Mouse (Mus musculus) erythroid progenitor cell, adult 5-6 weeks (primary cell): ENCODE results near the gene Hira. TPM values are rescaled to one million over a fixed set of nuclear protein-coding genes. Genes with fewer than 3 reads are reported as not detected.
"Not testable (repeated sequence)": the region's sequence is repeated elsewhere in the genome, so short reads cannot be mapped to it uniquely, and the experiment has no call there.

Source experiments
- ATAC-seq: replicated peaks from 2 replicates; pipeline ENCODE4 v1.8.0; 2016; ENCODE audit warnings: moderate number of reproducible peaks, mild to moderate bottlenecking, moderate TSS enrichment, inconsistent platforms; ENCODE audit not compliant: poor library complexity, low FRiP score, severe bottlenecking
- total RNA-seq, 2 experiments: library from RNA; stranded (forward) in 1 of 2; stranded (reverse) in 1 of 2; fragments of 150-400 nt in 1 of 2; fragments of 186-747, 209-891 nt in 1 of 2; gene quantifications; 2 replicates each; pipeline versions ENCODE4 v1.2.3 to v1.2.4; 2015 to 2017; ENCODE audit warnings: low replicate concordance in 2 of 2

The Hira gene
- total RNA-seq, 2 experiments from 2014 or later = 18.5 to 66.2 TPM

- ATAC-seq = no peak
Measured at GRCm38 (mm10) chr16:18905648-18906047, 28.8 kb downstream of the Hira start.

DNA sequence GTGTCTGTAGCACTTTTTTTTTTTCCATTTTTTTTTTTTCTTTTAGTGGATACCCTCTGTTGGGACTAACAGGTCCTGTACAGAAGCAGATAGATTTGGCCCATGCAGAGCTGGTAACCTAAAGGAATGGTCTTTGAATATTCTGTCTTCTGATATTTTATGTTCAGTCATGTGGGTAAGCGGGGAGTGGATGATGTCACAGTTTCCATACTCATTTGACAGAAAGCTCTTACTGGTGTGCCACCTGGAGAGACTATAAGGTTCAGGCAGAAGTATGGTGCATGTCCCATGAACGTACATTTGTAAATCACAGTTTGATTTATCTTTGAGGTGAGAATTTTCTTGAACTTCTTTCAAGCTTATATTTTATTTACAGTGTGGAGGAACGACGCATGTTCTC lies 39.2 kb downstream of the Hira start:
- ATAC-seq = no peak

GRCm38 (mm10) chr16:18921771-18922170 lies 44.9 kb downstream of the Hira start:
- ATAC-seq = no peak

DNA sequence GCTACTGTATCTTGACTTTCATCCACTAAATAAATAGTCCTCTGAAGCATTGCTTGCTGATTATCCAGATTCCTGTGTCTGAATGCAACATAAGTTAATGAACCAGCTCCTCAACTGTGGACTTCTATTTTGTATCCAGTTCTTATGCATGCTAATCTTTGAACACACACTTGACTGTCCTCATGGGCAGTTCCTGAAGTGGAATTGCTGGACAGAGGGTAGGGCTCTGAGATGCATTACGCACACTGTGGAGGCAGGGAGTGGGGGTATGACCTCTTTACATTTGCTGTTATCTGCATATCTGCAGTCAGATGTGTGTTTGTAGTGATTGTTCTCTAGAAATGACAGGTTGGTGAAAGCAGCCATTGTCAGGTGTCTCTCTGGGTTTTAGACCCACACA lies 51.1 kb downstream of the Hira start:
- no peak for ATAC-seq

- no peak for ATAC-seq
Measured at GRCm38 (mm10) chr16:18938321-18939082, 61.7 kb downstream of the Hira start.

GRCm38 (mm10) chr16:18943906-18944305 lies 67.1 kb downstream of the Hira start:
- ATAC-seq = no peak

GRCm38 (mm10) chr16:18948941-18949340 lies 72.1 kb downstream of the Hira start:
- ATAC-seq = no peak

DNA sequence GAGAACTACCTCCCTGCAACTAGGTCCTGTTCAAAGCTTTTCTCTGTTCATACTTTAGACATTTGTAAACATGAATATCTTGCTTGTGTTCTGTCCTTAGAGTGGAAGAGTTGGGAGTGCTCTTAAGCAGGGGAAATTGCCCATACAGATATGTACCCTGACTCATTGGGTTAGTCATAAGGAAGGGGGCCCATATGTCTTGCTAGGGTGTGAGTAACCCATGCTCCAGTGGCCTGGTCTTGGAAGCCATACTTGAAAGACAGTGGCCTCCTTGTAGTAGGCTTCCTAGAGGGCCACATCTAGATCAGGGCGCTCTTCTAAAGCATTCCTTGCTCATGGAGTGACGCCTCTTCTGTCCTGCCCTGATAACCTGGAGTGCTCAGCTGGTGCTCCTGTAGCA lies 73.5 kb downstream of the Hira start:
- ATAC-seq = no peak

GRCm38 (mm10) chr16:18952813-18953212 lies 76.0 kb downstream of the Hira start:
- no peak for ATAC-seq

- ATAC-seq = no peak
Measured at GRCm38 (mm10) chr16:18955070-18955469, 78.2 kb downstream of the Hira start.

DNA sequence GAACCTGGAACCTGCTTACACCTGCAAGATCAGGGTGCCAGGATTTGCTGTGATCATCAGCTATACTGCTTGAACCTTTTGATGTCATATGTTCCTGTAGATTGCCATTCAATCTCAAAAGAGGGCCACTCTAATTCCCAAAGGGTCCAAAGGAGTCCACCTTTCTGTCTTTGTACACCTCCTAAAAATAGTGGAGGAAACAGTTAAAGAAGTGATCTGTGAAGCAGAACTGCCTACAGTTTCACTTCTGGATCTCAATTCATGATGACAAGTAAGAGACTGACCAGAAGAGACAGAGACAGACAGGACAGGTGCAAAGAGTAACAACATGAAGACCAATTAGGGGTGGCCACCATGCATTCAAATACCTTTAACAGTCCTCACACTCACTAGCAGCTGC lies 86.6 kb downstream of the Hira start:
- no peak for ATAC-seq

DNA sequence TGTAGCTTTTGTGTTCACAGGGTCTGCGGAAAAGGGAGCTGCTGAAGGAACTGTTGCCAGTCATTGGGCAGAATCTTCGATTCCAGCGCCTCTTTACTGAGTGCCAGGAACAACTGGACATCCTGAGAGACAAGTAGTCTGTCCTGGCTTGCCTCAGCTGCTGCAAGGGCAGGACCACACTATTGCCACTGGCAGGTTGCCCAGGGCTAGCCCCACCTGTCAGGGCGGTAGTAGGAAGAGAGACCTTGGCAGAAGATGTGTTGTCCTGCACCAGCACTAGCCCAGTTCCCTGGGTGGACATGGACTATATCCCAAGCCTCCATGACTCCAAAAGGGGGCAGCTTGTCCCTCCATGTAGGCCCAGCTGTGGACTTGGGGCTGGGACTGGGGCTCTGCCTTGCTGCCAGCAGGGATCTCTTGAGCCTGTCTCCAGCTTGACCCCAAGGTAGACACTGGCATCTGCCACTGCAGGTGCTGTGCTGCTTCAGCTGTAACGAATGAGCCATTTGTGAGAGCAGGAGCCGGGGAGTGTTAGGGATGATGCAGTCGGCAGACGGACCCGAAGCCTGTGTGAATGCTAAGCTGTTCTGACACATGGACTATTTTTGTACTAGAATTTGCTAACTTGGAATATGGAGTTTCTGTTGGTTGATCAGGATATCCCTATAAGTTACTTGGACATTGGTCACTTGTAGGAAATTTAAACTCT lies 92.7 kb downstream of the Hira start:
- no peak for ATAC-seq

DNA sequence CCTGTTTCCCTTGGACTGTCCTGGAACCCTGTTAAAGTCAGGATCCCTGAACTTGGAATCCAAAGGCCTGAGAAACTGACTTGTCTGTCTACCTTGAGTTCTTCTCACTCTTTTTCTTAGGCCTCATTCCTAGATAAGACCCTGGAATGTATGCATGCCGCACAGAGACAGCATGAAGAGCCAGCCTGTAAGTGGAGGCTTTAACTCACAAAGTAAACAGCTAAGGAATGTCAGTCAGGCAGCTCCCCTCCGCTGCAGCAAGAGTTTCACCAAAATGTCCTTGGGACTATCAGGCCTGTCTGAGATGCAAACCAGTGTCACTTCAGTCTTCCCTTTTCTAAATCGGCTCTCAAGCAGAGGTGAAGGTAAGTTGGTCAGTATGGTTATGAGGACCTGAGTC lies 94.0 kb downstream of the Hira start:
- ATAC-seq = no peak

- not testable (repeated sequence) for ATAC-seq
Measured at GRCm38 (mm10) chr16:18975665-18976064, 98.8 kb downstream of the Hira start.

- ATAC-seq = no peak
Measured at GRCm38 (mm10) chr16:18976315-18976714, 99.5 kb downstream of the Hira start.

GRCm38 (mm10) chr16:18986381-18986780 lies 109.5 kb downstream of the Hira start:
- no peak for ATAC-seq

DNA sequence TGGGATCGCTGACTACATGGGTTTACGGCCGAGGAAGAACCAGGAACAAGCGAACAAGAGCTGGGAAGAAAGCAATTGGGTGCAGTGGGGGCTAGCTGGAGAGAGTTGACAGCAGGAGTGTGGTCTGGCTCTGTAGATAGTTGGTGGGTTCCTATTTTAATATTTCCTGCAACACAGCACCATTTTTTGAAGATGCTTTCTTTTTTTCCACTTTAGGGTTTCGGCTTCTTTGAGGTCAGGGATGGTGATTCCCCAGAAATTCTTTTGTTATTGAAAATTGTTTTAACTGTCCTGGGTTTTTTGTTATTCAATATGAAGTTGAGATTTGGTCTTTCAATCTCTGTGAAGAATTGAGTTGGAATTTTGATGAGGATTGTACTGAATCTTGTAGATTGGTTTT lies 110.0 kb downstream of the Hira start:
- no peak for ATAC-seq

GRCm38 (mm10) chr16:19002610-19003389 lies 126.0 kb downstream of the Hira start:
- not testable (repeated sequence) for ATAC-seq

DNA sequence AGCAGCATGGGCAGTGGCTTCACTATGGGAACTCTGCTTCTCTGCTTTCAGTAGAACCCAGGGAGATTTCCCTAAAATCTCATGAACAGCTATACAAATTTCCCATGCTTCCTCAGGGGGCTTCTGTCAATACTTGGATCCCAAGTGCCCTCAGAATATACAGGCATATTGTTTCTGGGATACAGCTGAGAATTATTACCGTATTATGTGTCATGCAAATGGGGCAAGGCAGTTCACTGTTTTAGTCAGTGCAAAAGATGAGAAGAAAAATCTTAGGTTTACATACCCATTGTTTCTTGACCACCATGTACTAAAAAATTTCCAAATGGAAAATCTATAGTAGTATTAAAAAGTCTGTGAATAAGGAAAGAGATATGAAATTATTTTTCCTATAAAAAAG lies 126.9 kb downstream of the Hira start:
- ATAC-seq = no peak

GRCm38 (mm10) chr16:19005298-19005697 lies 128.5 kb downstream of the Hira start:
- no peak for ATAC-seq

- no peak for ATAC-seq
Measured at GRCm38 (mm10) chr16:19006715-19007114, 129.9 kb downstream of the Hira start.
